Mouse (Mus musculus) regulatory T cell (primary cell): ENCODE results near the gene Mgea5.

ENCODE experiments used
- in situ Hi-C: fragments of 300-600 bp; cut with MboI, MseI; formaldehyde crosslinking; loops from one replicate; pipeline ENCODE4 v1.15.1; 2025; ENCODE audit warnings: high pct_unique_total_duplicates

Gene Mgea5

DNA sequence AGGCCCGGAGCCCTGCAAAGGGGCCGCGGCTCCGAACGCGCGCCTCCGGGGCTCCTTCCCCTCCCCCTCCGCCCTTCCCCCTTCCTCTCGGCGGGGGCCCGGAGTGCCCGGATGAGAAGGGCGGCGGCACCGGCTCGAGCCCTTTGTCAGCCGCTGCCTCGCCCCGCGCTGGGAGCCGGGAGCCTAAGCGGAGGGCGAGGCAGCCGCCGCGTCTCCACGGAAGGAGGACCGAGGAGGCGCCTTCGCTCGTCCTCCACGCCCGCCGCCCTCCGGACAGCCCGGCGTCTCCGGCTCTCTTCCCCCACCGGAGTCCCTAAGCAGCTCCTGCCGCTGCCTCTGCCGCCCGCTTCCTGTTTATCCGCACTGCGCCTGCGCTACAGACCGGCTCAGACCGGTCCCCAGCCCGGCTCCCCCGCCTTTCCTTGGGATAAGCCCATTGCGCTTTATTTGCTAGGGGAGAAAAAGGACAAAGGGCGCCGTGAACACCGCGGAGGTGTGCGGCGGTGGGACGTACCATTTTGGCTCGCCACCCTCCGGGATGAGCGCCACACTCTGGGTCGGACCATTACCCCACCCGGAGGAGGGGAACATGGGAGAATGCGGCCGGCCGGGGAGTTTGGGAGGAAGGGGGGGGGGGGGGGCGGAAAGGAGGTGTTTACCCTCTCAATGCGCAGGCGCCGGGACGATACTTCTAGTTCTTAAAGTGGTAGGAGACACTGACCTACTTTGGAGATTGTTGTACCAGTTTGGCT, at the start of gene Mgea5:
Mgea5 (minus strand) TSS at position 657 of the 752 bp plus-strand sequence.
- in situ Hi-C loops, result no loop called here

DNA sequence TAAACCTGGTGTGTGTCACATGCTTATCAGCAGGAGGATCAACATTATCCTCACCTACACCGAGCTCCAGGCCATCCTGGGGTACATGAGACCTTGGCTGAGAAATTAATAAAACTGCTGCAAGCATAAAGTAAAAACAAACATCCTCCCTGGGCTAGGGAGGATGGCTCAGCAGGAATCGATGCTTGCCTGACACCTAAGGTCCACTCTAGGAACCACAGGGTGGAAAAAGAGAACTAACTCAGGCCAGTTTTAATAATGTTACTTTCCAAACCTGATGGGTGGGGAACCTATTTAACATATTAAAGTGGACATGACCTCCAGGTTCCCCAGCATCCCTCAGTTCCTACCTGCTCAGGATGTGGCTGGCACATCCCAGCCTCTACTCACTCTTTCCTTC, 47.0 kb upstream of the Mgea5 start:
- in situ Hi-C loops, result no loop called here

DNA sequence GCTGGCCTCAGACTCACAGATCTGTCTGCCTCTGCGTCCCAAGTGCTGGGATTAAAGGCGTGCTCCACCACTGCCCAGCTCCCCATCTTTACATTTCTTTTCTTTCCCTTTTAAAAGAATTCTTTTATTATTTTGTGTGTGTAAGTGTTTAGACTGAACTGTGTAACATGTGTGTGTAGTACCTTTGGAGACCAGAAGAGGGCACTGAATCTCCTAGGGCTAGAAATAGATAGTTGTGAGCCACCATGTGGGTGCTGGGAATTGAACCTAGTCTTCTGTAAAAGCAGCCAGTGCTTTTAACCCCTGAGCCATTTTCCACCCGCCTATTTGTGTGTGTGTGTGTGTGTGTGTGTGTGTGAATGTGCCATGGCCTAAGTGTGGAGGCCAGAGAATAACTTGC, 44.1 kb upstream of the Mgea5 start:
- in situ Hi-C loops, result loop anchor here (5.0 kb wide), 1 partner anchor 75 kb away; no protein-coding TSS in a partner anchor

DNA sequence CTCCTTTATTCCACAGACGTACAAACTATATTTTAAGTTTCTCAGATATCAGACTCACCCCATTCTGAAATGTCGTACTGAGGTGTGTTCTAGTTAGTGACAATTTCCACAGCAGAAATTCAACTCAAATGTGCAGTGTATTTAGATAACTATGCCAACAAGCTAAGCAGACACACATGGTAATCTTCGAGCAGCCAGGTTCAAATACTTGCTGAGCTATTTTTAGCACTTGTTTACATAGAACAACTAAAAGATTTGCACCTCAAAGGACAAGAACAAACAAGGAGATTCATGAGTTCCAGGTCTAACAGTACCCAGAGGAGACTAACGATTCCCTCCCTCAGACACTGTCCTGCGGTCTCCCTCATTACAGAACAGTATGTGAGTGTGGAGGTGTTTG, 43.5 kb upstream of the Mgea5 start:
- in situ Hi-C loops, result loop anchor here (5.0 kb wide), 1 partner anchor 75 kb away; no protein-coding TSS in a partner anchor

DNA sequence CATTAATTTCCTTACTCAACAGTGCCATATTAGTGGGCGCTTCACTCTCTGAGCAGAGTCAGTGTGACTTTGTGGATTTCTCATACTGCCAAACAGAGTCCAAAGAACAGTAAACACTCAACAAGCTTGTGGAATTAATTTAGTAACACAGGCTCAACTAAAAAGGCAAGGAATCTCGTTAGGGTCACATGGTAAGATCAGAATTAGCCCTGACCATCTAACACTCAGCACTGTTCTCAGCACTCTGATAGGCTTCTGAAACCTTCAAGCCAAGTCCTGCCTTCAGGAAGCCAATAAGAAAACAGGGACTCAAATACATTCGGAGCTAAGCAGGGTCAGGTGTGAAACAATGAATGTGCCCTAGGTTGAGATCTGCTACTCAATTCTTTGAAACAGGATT, 42.5 kb upstream of the Mgea5 start:
- in situ Hi-C loops, result loop anchor here (5.0 kb wide), 1 partner anchor 76 kb away; no protein-coding TSS in a partner anchor

DNA sequence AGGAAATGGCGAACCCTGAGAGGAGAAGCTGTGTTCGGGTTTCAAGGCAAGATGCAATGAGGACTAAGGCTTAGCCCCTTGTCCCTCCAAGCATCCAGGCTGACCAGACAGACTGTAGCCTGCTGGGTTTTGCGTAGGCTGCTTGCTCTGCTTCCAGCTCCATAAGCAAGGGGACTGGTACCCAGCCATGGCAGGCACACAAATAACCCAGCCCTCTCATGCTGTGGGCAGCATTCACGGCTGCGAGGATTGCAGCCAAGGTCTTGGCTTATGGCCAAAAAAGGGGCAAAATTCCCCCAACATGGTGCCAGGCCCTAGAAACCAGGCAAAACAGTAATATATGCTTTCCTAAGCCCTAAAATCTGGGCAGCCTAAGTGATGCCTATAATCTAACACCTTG, 38.2 kb upstream of the Mgea5 start:
- in situ Hi-C loops, result no loop called here

DNA sequence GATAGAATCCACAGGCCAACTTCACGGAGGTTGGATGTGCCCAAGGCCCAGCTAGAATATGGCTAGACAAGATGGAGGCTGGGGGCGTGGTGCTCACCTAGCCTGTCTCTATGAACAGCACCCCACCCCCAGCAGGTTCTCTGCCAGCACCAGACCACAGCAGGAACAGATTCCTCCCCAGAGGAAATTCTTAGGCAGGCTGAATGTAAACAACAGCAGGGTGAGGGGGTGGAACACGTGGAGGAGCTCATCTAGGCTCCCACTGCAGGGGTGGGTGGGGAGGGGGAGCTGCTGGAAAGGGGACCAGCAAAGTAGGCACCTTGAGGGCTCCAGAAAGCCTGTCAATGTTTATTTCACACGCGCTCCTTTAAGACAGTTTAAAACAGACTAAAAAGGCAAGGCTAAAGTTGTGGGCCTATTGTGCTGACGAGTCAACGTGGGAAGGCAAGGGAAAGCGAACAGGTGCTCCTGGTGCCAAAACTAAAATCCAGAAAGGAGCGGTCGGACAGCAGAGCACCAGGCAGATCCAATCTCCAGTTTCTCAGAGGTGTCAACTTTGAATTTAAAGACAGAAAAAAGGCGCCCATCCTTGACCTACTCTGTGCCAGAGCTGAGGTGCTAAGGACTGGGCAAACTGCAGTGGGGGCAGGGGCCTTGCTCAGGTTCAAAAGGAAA, 34.3 kb upstream of the Mgea5 start:
- in situ Hi-C loops, result loop anchor here (5.0 kb wide), 2 partner anchors 49 to 139 kb away; no protein-coding TSS in a partner anchor

DNA sequence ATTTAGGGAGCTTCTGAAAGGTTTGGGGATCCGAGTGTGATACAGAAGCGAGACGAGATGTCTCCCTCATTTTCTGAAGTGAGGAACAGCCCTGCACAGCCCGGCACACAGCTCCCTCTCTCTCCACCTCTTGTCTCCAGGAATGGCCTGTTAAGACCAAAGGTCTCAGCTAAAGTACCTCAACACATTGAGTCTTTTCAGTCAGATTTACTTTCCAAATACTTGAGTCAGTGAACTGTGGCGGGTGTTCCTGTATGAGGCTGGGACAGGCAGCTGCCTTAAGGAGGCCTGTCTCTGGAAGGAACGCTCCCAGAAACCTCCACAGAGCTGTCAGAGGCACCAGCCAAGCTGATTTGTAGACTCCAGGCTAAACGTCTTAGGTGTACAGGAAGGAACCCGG, 33.1 kb upstream of the Mgea5 start:
- in situ Hi-C loops, result loop anchor here (5.0 kb wide), 2 partner anchors 51 to 141 kb away; no protein-coding TSS in a partner anchor

DNA sequence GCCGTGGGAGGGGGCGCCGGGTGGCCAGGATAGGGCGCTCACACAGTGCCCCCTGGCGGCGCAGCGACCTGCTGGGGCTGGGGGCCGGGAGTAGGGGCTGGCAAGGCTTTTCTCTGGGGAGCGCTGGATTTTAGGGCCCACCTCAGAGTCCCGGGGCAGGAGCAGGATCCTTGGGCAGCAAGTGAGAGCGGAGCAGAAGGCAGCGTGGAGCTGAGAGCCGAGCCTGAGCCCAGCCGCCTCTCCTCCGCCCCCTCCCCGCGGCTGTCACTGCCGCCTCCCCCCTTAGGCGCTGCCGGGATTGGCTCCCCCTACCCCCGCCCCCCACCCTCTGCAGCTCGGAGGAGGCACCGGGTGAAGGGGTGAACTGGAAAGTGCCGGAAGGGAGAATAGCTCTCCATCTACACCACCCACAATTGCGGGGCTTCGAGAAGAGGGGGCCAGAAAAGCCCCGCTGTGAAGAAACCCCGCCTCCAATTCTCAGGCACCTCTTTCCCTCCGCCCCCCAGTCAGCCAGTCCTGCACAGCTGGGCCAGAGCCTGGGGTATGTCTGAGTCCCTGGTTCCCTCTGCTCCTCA, 32.3 kb upstream of the Mgea5 start, which contains the start of gene Kcnip2:
Kcnip2 (minus strand) TSS at position 231 of the 575 bp plus-strand sequence.
- in situ Hi-C loops, result loop anchor here (5.0 kb wide), 2 partner anchors 51 to 141 kb away; no protein-coding TSS in a partner anchor

DNA sequence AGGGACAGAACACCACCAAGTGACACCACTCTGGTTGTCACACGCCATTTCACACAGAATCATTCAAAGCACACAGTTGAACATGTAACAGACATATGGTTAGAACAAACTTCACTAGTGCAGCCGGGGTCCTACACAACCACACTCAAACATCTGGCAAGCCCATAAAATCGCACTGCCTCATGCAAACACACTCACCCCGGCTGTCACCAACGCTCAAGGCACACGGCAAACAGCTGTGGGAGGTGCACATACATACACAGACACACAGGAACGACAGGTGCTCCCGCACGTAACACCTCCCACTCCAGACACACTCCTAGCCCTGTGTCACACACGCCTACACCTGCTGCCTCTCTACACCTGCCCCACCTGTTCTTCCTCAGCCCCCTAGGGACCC, 31.5 kb upstream of the Mgea5 start:
- in situ Hi-C loops, result loop anchor here (5.0 kb wide), 2 partner anchors 52 to 142 kb away; no protein-coding TSS in a partner anchor

DNA sequence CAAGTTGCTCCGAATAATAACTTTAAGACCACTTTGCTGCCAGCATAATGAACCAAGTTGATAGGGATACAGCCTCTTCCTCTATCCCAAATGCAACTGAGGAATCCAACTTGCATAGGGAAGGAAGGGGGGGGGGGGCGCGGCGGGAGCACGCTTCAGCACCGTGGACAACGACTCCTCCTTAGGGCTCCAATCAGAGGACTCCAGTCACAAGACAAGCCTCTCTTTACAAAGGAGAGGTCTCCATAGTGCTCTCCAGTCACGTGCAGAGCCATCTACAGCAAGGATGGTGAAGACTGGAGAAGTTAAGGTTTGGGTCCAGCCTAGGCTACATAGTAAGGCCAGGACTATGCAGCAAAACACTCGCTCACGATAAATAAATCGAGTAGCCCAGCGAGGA, 30.2 kb upstream of the Mgea5 start:
- in situ Hi-C loops, result loop anchor here (5.0 kb wide), 1 partner anchor 204 kb away; no protein-coding TSS in a partner anchor

DNA sequence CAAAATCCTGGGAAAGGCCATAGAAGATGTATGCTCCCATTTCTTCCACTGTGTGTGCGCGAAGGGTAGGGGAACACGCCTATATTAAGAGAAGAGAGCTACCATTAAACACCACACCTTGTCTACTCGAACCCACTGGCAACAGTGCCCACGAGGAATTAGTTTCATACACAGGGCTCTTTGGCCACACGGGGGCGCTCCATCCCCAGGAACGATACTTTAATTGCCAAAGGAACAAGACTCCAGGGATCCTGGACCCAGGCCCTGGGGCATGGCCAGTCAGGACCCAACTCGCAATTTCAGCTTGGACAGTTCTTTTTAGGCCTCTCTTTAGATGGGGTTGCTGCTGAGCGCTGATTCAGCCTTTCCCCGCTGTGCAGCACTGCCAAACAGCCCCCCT, 29.6 kb upstream of the Mgea5 start:
- in situ Hi-C loops, result loop anchor here (5.0 kb wide), 1 partner anchor 204 kb away; no protein-coding TSS in a partner anchor

DNA sequence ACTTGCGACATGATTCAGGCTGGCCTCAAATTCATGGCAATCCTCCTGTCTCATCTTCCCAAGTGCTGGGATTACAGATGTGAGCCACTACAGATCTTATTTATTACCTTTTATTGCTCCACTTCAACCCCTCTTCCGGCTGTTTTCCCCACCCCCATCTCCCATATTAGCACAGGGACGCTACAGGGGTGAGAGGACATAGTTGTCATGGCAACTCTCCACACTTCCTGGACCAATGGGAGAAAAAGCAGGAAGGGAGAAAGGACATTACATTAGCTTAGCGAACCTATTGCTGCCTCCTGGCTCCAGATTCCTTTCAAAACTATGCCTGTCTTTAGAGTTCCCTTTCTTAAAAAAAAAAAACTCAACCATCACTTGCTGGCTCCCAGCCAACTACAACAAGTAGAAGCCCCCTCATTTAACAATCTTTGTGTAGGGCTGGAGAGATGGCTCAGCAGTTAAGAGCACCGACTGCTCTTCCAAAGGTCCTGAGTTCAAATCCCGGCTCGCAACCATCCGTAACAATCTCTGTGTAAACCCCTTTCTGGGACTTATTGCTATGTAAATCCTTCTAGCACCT, 29.1 kb upstream of the Mgea5 start:
- in situ Hi-C loops, result loop anchor here (5.0 kb wide), 1 partner anchor 205 kb away; no protein-coding TSS in a partner anchor

DNA sequence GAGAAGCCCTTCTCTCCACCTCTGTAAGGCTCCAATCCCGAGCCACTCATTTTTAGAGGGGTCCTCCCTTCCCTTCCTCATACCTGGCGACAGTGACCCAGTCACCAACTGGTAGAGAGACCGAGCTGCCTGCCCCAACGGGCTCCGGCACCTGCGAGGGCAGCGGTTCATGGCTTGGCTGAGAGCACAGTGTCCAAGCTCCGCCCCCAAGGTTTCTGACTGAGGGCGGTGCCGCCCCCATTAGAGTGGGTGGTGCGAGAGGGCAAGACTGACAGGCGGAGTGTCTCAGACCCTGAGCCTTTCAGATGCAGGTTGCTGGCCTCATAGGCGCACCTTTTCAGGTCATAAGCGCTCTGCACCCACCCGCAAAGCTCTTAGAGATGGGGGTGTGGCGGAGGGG, 28.5 kb upstream of the Mgea5 start:
- in situ Hi-C loops, result loop anchor here (5.0 kb wide), 1 partner anchor 205 kb away; no protein-coding TSS in a partner anchor

DNA sequence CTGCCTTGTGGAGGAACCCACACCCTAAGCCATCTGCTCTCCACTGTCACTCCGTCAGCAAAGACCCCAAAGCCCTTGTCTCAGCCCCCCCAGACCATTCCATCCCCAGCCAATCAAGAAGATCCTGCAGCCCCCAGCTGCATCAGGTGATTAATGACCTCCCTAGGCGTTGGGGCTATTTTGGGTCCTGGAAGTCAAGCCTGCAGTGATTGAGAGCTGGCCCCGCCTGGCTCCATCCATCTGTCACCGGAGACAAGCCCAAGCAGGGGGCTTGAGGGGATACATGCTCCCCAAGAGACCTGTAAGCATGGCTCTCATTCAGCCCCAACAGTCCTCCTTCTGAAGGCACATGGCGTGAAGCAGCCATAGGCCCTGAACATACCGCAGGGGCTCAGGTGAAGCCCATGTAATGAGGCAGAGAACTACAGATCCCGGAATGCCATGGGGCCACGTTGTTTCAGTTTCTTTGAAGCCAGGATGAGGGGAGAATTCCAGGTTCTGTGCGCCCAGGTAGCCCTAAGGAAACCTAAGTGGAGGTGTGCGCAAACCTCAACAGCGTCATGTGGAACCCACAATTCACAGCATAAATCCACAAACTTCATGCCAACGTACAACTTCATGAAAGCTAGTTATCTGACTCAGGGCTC, 27.5 kb upstream of the Mgea5 start:
- in situ Hi-C loops, result loop anchor here (5.0 kb wide), 1 partner anchor 206 kb away; no protein-coding TSS in a partner anchor

DNA sequence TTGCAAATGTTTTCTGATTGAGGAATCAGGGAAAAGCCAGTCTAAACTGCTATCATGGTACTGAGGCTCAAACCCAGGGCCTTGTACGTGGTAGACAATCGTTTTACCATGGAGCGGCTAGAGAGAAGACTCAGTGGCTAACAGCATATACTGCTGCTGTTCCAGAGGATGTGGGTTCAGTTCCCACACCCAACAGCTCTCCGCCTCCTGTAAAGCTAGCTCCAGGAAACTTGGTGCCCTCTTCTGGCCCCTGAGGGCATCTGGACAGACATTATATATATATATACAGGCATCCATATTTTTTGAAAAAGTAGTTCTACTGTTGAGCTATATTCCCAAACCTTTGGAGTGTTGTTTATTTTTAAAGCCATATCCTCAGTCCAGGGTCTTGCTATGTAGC, 24.1 kb upstream of the Mgea5 start:
- in situ Hi-C loops, result loop anchor here (10.0 kb wide), 1 partner anchor 187 kb away; the partner anchor contains the start of gene Armh3

DNA sequence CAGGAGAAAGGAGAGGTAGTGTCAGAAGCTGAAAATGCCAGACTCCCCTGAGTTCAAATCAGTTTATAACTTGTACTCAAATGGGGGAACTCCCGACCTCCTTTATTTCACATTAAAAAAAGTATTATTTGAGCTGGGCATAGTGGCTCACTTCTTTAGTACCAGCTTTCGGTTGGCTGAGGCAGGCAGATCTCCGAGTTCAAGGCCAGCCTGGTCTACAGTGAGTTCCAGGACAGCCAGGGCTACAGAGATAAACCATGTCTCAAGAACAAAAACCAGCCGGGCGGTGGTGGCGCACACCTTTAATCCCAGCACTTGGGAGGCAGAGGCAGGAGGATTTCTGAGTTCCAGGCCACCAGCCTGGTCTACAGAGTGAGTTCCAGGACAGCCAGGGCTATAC, 22.2 kb upstream of the Mgea5 start:
- in situ Hi-C loops, result loop anchor here (10.0 kb wide), 1 partner anchor 189 kb away; the partner anchor contains the start of gene Armh3

DNA sequence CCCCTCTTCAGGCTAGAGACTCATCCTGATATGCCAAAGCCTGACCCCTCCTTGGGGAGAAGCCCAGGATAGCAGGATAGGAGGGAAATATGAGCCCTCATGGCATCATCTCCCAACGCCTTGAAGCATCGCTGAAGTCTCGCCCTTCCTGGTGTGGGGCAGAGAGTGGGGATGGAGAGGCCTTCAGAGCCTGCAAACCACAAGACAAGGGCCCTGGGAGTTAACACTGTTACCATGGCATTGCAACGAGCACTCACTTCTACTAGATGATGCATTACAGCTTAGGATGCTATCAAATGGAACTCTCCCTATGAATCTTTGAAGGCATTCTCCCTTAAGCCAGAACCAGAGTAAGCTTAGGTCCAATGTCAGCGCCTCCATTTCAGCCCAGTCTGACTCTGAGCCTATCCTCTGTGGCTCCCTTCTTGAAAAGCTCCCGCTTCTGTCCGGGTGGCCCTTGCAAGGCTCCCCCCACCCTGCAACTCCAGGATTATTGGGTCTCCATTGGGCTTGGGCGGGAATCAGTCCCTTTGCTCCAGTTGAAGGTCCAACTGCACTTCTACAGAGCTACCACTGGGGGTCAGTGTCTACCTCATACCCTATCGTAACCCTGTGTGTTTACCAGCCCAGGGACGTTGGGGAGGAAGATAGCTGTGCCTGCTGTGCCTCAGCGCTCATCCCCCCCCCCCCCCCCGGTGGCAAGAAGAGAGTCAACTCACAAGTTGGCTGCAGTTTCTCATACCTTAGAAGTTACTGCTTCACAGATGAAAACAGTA, 21.1 kb upstream of the Mgea5 start:
- in situ Hi-C loops, result loop anchor here (10.0 kb wide), 1 partner anchor 190 kb away; the partner anchor contains the start of gene Armh3

DNA sequence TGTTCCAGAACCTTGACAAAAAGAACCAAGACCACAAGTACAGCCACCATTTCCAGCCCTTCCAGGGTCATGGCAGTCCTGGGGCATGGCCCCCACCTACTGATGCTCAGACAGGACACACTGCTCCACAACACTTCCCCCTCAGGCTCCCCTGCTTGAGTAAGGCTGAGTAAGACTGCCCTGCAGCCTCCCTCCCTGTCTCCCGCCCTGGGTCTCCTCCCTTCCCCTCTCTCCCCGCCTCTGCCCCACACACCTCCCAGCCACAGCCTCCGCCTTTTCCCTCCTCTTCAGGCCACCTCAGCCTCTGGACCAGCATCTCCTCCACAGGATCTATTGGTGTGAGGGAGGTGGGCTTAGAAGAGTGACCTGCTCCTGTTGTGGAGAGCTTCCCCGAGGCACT, 19.8 kb upstream of the Mgea5 start:
- in situ Hi-C loops, result loop anchor here (10.0 kb wide), 1 partner anchor 191 kb away; the partner anchor contains the start of gene Armh3

DNA sequence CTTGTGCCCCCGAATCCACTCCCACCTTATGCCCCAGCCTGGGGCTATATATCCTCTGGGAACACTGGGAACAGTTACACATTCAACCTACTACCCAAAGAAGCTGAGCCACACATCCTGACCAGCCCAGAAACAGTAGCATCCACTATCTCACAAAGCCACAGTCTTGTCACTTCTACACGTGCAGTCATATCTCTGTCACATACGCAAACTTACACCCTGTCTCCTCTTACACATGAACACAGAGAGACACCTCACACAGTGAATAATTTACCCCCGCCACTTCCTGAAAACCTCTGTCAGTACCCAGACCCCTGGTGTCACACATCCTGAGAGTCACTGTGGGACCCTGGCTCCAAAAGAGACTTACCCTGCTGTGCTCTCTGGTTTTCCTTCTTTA, 19.1 kb upstream of the Mgea5 start:
- in situ Hi-C loops, result loop anchor here (10.0 kb wide), 1 partner anchor 192 kb away; the partner anchor contains the start of gene Armh3
